Mouse (Mus musculus) forebrain, postnatal 0 days (tissue): ENCODE data around the gene Gdf15. TPM values are rescaled to one million over a fixed set of nuclear protein-coding genes. Genes with fewer than 3 reads are reported as not detected.

Experiments
- ATAC-seq: fragments of 200-750 bp; cut with Nextera tagmentation; 2 replicates; pipeline ENCODE4 v1.8.0; 2017; ENCODE audit warnings: mild to moderate bottlenecking, moderate library complexity
- DNase-seq: peaks from one replicate; pipeline ENCODE4 v3.0.0-alpha.2; 2015
- H3K27ac ChIP-seq: fragments of 300-500 bp; sonication (generic); 2 replicates; pipeline ENCODE4 v1.5.1; 2014; ENCODE audit warnings: low read depth, mild to moderate bottlenecking, antibody characterized with exemption, low read length, moderate library complexity, mixed read lengths
- H3K27me3 ChIP-seq: fragments of 300-500 bp; sonication (generic); 2 replicates; pipeline ENCODE4 v1.6.1; 2014; ENCODE audit warnings: mild to moderate bottlenecking, low read length, mixed read lengths; ENCODE audit not compliant: insufficient read depth
- H3K36me3 ChIP-seq: fragments of 300-500 bp; sonication (generic); 2 replicates; pipeline ENCODE4 v1.6.1; 2014; ENCODE audit warnings: mild to moderate bottlenecking, moderate library complexity; ENCODE audit not compliant: insufficient read depth
- H3K4me1 ChIP-seq: fragments of 300-500 bp; sonication (generic); 2 replicates; pipeline ENCODE4 v1.6.1; 2014; ENCODE audit warnings: antibody characterized with exemption; ENCODE audit not compliant: insufficient read depth
- H3K4me2 ChIP-seq: fragments of 300-500 bp; sonication (generic); 2 replicates; pipeline ENCODE4 v1.6.1; 2014; ENCODE audit warnings: low read depth, mild to moderate bottlenecking, moderate library complexity
- H3K4me3 ChIP-seq: fragments of 300-500 bp; sonication (generic); 2 replicates; pipeline ENCODE4 v1.5.1; 2014; ENCODE audit warnings: low read depth, low read length, mixed read lengths
- H3K9ac ChIP-seq: fragments of 300-500 bp; sonication (generic); 2 replicates; pipeline ENCODE4 v1.6.1; 2014; ENCODE audit warnings: mild to moderate bottlenecking
- H3K9me3 ChIP-seq: fragments of 300-500 bp; sonication (generic); 2 replicates; pipeline ENCODE4 v1.6.1; 2016; ENCODE audit warnings: low read length
- CTCF ChIP-seq: sonication (generic); IDR thresholded peaks from 2 replicates; pipeline ENCODE4 v1.5.1; 2016; ENCODE audit warnings: antibody characterized with exemption, control low read depth, low read depth
- WGBS: fragments of 180-500 bp; shearing (Covaris S2); extraction: QIAGEN DNeasy Blood & Tissue Kit; methylation state at CpG from one replicate; pipeline ENCODE4 v1.1.7; 2014; 5-methylcytosine and 5-hydroxymethylcytosine counted together
- polyA plus RNA-seq: library from polyadenylated mRNA; unstranded; fragments of >200 nt; fragmentation: Nextera tagmentation; extraction: Ambion mirVana; gene quantifications from 2 replicates; pipeline ENCODE4 v1.2.1, GENCODE M21; 2015
- total RNA-seq: library from RNA; depleted of rRNA; stranded (reverse); fragments of >200 nt; gene quantifications from 2 replicates; pipeline ENCODE4 v1.2.3, GENCODE M21; 2014

The Gdf15 gene
- total and polyA plus RNA-seq, 2 experiments from 2014 or later, result 0.18 to 0.90 TPM

DNA sequence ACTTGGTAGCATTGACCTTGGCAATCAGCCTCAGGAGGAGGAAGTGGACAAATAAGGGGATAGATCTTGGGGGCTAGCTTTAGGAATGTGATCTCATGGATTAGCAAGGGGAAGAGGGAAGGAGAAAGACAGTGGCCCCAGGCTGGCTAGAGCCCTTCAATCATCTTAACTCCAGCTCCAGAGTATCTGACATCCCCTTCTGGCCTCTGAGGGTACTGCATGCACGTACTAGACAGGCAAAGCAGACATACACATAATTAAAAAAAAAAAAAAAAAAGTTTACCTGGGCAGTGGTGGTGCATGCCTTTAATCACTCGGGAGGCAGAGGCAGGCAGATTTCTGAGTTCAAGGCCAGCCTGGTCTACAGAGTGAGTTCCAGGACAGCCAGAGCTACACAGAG is 11.8 kb upstream of the Gdf15 start:
- Histone ChIP-seq H3K4me2 (no peak overlapping the region), H3K9me3 (no peaks in the 10 kb centered on the region), H3K4me3 (no peak overlapping the region), H3K4me1 (no peaks in the 10 kb centered on the region), H3K36me3 (no peaks in the 10 kb centered on the region), H3K27ac (no peak overlapping the region), H3K9ac (no peak overlapping the region), H3K27me3 (no peaks in the 10 kb centered on the region)
- ATAC-seq, result no peak
- peak; percentile 29 for TF ChIP-seq CTCF
- WGBS, result 92% methylated on average over 2 of the region's 2 CpGs
- no peak for DNase-seq

DNA sequence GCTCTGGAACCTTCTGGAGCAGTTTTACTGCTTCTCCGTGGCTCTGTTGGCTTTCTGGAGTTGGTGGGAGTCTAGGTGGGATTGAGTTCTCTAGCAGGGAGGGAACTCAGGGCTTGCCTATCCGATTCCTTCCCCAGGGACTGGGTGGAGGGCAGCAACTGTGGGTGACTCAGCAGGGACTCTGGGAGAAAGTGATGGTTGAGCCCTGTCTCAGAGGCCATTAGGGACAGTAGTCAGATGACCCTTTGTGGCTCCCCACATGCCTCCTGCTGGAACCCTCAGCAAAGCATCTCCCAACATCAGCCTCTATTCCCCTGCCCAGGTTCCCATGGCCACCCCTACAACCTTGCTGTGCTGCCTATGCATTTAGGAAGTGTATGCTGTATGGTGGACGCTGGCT is 10.8 kb upstream of the Gdf15 start:
- H3K27me3 ChIP-seq, result no peaks in the 10 kb centered on the region
- no peaks in the 10 kb centered on the region for H3K4me1 ChIP-seq
- no peak for TF ChIP-seq CTCF
- DNase-seq (no peak), ATAC-seq (no peak)
- H3K36me3 ChIP-seq, result no peaks in the 10 kb centered on the region
- H3K4me2 ChIP-seq, result no peak overlapping the region
- no peak overlapping the region for H3K27ac ChIP-seq
- H3K9ac ChIP-seq, result no peak overlapping the region
- H3K9me3 ChIP-seq, result no peaks in the 10 kb centered on the region
- H3K4me3 ChIP-seq, result no peak overlapping the region
- WGBS, result 74% methylated on average over 3 of the region's 3 CpGs

DNA sequence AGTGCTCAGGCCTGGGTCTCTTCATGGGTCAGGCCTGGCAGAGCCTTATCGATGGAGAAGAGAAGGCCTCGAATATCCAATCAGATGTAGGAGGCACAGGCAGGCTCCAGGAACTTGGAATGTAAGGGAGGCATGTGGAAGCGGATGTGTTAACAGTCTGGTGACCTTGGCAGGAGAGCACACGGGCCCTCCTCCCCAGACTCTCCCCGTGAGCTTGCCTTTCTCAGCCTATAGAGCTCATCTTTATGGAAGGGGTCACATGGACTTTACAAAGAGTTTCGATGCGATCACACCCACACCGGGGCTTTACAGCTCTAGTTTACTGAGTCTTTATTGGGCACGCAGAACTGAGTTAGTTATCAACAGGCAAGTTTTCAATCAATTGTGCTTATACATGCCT is 6.5 kb upstream of the Gdf15 start:
- 72% methylated on average over 9 of the region's 9 CpGs for WGBS
- no peaks in the 10 kb centered on the region for H3K36me3 ChIP-seq
- H3K4me1 ChIP-seq, result no peaks in the 10 kb centered on the region
- H3K4me3 ChIP-seq, result no peak overlapping the region
- H3K27me3 ChIP-seq, result no peaks in the 10 kb centered on the region
- DNase-seq, result no peak
- no peak overlapping the region for H3K9ac ChIP-seq
- ATAC-seq, result no peak
- no peaks in the 10 kb centered on the region for H3K9me3 ChIP-seq
- H3K4me2 ChIP-seq, result no peak overlapping the region
- no peak for TF ChIP-seq CTCF
- H3K27ac ChIP-seq, result no peak overlapping the region

DNA sequence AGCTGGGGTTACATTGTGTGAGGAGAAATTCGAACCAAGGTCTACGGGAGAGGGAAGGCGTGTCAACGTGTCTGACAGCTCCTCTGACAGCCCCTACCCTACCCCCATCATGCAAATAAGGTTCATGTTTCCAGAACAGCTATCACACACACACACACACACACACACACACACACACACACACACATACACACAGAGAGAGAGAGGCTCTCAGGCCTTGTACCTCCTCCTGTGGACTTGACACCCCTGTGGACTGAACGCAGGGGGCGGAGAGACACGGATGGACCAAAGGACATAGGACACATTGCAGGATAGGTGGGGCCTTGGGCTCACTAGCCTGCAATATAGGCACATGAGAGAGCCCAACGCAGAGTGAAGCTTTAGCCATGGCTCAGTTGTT is 4.6 kb upstream of the Gdf15 start:
- H3K9me3 ChIP-seq, result no peaks in the 10 kb centered on the region
- ATAC-seq, result no peak

DNA sequence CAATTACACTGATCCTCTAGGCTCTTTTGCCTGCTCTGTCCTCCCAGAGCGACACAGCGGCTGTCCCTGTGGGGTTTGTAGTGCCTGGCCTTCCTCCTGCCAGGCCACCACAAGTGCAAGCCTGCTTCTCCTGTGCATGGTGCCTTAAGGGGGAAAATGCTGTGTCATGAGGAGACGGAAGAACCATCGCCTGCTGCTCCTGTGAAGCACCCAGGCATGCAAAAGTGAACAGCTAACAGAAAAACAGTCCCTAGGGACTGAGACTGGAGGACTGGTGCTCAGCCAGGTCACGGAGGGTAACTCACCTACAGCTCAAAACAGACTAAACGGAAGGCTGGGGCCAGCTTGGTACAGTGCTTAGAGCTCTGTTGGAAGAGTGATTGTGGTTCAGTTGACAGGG is 3.3 kb upstream of the Gdf15 start:
- ATAC-seq, result no peak
- no peaks in the 10 kb centered on the region for H3K36me3 ChIP-seq
- WGBS, result 71% methylated on average over 6 of the region's 6 CpGs

More for the DNA sequence above, 4.6 kb upstream of the Gdf15 start:
- 61% methylated on average over 8 of the region's 8 CpGs for WGBS
- Histone ChIP-seq H3K27me3 (no peaks in the 10 kb centered on the region), H3K4me3 (no peak overlapping the region), H3K27ac (no peak overlapping the region), H3K4me1 (no peaks in the 10 kb centered on the region), H3K36me3 (no peaks in the 10 kb centered on the region), H3K4me2 (no peak overlapping the region), H3K9ac (no peak overlapping the region)
- TF ChIP-seq CTCF, result no peak
- DNase-seq, result no peak

DNA sequence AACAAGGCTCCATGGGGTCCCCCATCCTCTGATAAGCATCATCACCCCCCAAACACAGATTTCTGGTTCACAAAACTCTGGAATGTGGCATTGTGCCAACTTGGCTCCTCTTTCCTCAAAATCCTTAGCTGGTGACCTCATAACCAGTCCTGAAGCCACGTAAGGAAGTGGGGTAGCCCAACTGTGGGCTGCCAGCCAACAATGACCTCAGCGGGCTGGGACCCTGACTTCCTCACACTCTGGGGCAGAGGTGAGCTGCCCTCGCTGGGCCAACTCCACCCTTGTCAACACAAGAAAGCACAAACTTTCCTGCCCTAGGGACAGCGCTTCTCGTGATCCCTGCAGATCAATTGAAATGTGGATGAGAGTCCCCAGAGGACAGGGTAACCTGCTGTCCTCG is 1.8 kb upstream of the Gdf15 start:
- Histone ChIP-seq H3K9me3 (no peaks in the 10 kb centered on the region), H3K27me3 (no peaks in the 10 kb centered on the region; the same call in 1 of the 2 replicates), H3K9ac (no peak overlapping the region), H3K4me1 (0 out of 2 replicates have a peak, but pooled peaks cover 3% of the 10 kb centered on the region), H3K4me3 (no peak overlapping the region), H3K36me3 (no peaks in the 10 kb centered on the region), H3K27ac (no peak overlapping the region), H3K4me2 (no peak overlapping the region)
- TF ChIP-seq CTCF, result no peak
- DNase-seq (no peak), ATAC-seq (no peak)
- 54% methylated on average over 6 of the region's 6 CpGs for WGBS

More for the DNA sequence above, 3.3 kb upstream of the Gdf15 start:
- no peaks in the 10 kb centered on the region for H3K9me3 ChIP-seq
- no peaks in the 10 kb centered on the region for H3K4me1 ChIP-seq
- H3K4me2 ChIP-seq, result no peak overlapping the region
- DNase-seq, result no peak
- no peak for TF ChIP-seq CTCF
- H3K27ac ChIP-seq, result no peak overlapping the region
- H3K4me3 ChIP-seq, result no peak overlapping the region
- no peak overlapping the region for H3K9ac ChIP-seq
- H3K27me3 ChIP-seq, result no peaks in the 10 kb centered on the region; the same call in 1 of the 2 replicates

DNA sequence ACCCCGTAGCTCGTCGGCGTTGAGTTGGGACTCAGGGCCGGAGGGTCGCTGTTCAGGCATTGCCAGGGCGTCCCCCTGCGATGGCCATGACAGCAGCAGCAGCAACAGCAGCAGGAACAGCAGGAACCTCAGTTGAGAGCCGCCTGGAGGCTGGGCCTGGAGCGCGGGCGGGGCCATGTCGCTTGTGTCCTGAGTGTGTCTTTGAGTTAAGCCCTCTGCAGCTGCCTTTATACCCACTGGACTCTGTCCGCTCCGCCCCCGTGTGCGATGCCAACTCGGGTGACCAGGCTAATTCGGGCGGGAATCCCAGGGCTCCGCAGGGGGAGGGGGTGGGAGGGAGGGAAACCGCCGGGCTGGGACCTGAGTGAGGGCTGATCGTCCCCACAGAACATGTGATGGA is 820 bp downstream of the Gdf15 start:
- 24% methylated on average over 24 of the region's 24 CpGs for WGBS
- H3K27me3 ChIP-seq, result no peaks in the 10 kb centered on the region; the same call in 1 of the 2 replicates
- H3K36me3 ChIP-seq, result no peaks in the 10 kb centered on the region
- no peak overlapping the region for H3K4me2 ChIP-seq
- no peak overlapping the region for H3K4me3 ChIP-seq
- ATAC-seq (no peak), DNase-seq (no peak)
- TF ChIP-seq CTCF, result no peak
- 0 out of 2 replicates have a peak, but pooled peaks cover 3% of the 10 kb centered on the region for H3K4me1 ChIP-seq
- H3K27ac ChIP-seq, result no peak overlapping the region
- H3K9ac ChIP-seq, result no peak overlapping the region
- H3K9me3 ChIP-seq, result no peaks in the 10 kb centered on the region
